Mouse (Mus musculus) limb, embryonic 14.5 days (tissue): ENCODE data around the gene Cdkl5. TPM values are rescaled to one million over a fixed set of nuclear protein-coding genes. Genes with fewer than 3 reads are reported as not detected.

Experiments used
- ATAC-seq: fragments of 200-750 bp; cut with Nextera tagmentation; 2 replicates; pipeline ENCODE4 v1.8.0; 2017; ENCODE audit warnings: low read depth, moderate number of reproducible peaks, moderate TSS enrichment; ENCODE audit not compliant: low FRiP score
- DNase-seq: peaks from one replicate; pipeline ENCODE4 v3.0.0-alpha.2; 2015; ENCODE audit warnings: low spot score
- H3K27ac ChIP-seq: fragments of 300-500 bp; sonication (generic); replicated peaks from 2 replicates; pipeline ENCODE4 v1.5.1; 2014; ENCODE audit warnings: low read depth, mild to moderate bottlenecking, low read length, moderate library complexity, mixed read lengths
- H3K27me3 ChIP-seq: fragments of 300-500 bp; sonication (generic); 2 replicates; pipeline ENCODE4 v1.6.1; 2014; ENCODE audit warnings: low read length, mixed read lengths; ENCODE audit not compliant: control insufficient read depth, insufficient read depth
- H3K36me3 ChIP-seq: fragments of 300-500 bp; sonication (generic); 2 replicates; pipeline ENCODE4 v1.6.1; 2014; ENCODE audit warnings: mild to moderate bottlenecking, low read length, moderate library complexity, mixed read lengths; ENCODE audit not compliant: control insufficient read depth, insufficient read depth
- H3K4me1 ChIP-seq: fragments of 300-500 bp; sonication (generic); 2 replicates; pipeline ENCODE4 v1.6.1; 2014; ENCODE audit warnings: antibody characterized with exemption, low read length, mixed read lengths; ENCODE audit not compliant: control insufficient read depth, insufficient read depth
- H3K4me2 ChIP-seq: fragments of 300-500 bp; sonication (generic); replicated peaks from 2 replicates; pipeline ENCODE4 v1.6.1; 2014; ENCODE audit warnings: low read depth, mild to moderate bottlenecking, low read length, moderate library complexity; ENCODE audit not compliant: severe bottlenecking
- H3K4me3 ChIP-seq: fragments of 300-500 bp; sonication (generic); replicated peaks from 2 replicates; pipeline ENCODE4 v1.5.1; 2014; ENCODE audit warnings: low read length
- H3K9ac ChIP-seq: fragments of 300-500 bp; sonication (generic); 2 replicates; pipeline ENCODE4 v1.6.1; 2014; ENCODE audit warnings: mild to moderate bottlenecking, low read depth, low read length, moderate library complexity; ENCODE audit not compliant: severe bottlenecking
- H3K9me3 ChIP-seq: fragments of 300-500 bp; sonication (generic); 2 replicates; pipeline ENCODE4 v1.6.1; 2016; ENCODE audit warnings: low read length; ENCODE audit not compliant: control insufficient read depth
- POLR2A ChIP-seq: fragments of 200-500 bp; IDR thresholded peaks from 2 replicates; pipeline ENCODE4 v1.8.0; 2012; ENCODE audit warnings: inconsistent platforms, mild to moderate bottlenecking, moderate library complexity, borderline replicate concordance; ENCODE audit not compliant: insufficient read depth, insufficient read length; ENCODE audit errors: extremely low read depth
- WGBS: fragments of 180-500 bp; shearing (Covaris S2); extraction: QIAGEN DNeasy Blood & Tissue Kit; methylation state at CpG from one replicate; pipeline ENCODE4 v1.1.7; 2014; 5-methylcytosine and 5-hydroxymethylcytosine counted together
- polyA plus RNA-seq, 2 experiments: library from polyadenylated mRNA; depleted of rRNA in 1 of 2; stranded (reverse) in 1 of 2; unstranded in 1 of 2; fragments of >200 nt; fragmentation: Nextera tagmentation in 1 of 2; extraction: Ambion mirVana in 1 of 2; gene quantifications; 2 replicates each; pipeline versions ENCODE4 v1.2.1 to v1.2.3; 2012 to 2014

Cdkl5 gene
- polyA plus RNA-seq, 2 experiments, result 2.5 to 2.8 TPM

DNA sequence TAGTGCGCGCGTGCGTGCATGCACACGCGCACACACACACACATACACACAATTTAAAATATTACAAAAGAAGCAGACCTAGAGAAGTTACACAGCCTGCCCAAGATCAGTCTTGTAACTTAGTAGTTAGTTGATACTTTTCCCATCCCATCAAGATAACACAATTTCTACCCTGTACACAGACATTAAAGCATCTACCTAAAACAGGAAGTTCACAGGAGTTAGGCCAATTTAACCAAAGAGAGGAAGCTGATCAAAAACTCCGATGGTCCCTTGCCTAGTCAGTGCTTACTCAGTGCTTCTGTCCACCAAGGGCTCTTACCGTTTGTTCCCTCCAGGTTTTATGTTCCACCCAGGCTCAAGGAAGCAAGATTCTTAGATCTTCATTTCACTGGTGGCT is 243.7 kb downstream of the Cdkl5 start:
- Histone ChIP-seq H3K4me1 (no peaks in the 10 kb centered on the region), H3K27ac (no peak overlapping the region), H3K36me3 (no peaks in the 10 kb centered on the region), H3K4me2 (no peak overlapping the region), H3K9ac (no peak overlapping the region), H3K27me3 (no peaks in the 10 kb centered on the region), H3K4me3 (no peak overlapping the region), H3K9me3 (no peaks in the 10 kb centered on the region)
- no peak for ATAC-seq
- TF ChIP-seq POLR2A, result no peak
- no peak for DNase-seq
- 95% methylated on average over 8 of the region's 8 CpGs for WGBS

DNA sequence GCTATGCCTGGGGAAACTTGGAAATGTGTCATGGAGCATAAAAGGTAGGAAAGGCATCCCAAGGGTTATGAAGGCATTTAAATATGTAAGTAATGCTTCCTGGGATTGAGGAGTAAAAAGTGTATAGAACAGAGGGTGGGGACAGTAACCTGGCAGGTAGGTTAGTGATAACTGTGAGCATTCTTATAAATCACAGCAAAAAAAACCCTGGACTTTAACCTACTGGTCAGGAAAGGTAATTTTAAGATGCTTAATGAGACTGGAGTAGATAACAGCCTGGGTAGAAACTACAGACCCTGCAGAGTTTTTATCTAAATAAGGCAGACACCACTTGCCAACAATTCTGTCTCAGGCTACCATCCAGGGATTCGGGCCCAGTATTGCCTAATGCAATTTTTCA is 245.9 kb downstream of the Cdkl5 start:
- Histone ChIP-seq H3K4me1 (no peaks in the 10 kb centered on the region), H3K9ac (no peak overlapping the region), H3K36me3 (no peaks in the 10 kb centered on the region), H3K4me2 (no peak overlapping the region), H3K27me3 (no peaks in the 10 kb centered on the region), H3K4me3 (no peak overlapping the region), H3K9me3 (no peaks in the 10 kb centered on the region), H3K27ac (no peak overlapping the region)
- no peak for ATAC-seq
- TF ChIP-seq POLR2A, result no peak
- no peak for DNase-seq
- 88% methylated on average over 1 of the region's 1 CpGs for WGBS

DNA sequence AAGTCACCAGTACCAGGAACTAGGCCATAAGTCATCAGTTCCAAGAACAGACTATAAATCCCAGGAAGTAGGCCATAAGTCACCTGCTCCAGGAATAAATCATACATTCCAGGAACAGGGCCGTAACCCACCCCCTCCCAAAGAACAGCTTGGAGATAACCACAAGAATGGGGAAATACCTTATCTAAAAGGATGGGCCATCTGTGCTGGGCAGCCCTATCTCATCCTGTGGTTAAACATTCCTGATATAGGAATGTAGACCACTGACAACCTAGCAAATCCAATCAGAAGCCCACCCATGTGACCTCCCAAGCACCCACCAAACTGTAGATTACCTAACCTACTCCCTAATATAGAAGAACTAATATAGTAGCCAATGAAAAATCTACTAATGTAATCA is 249.1 kb downstream of the Cdkl5 start:
- no peaks in the 10 kb centered on the region for H3K4me1 ChIP-seq
- no peak overlapping the region for H3K4me3 ChIP-seq
- ATAC-seq (no peak), DNase-seq (no peak)
- no peaks in the 10 kb centered on the region for H3K27me3 ChIP-seq
- no peaks in the 10 kb centered on the region for H3K36me3 ChIP-seq
- H3K9ac ChIP-seq, result no peak overlapping the region
- no peak overlapping the region for H3K4me2 ChIP-seq
- WGBS, result 95% methylated on average over 1 of the region's 1 CpGs
- no peak overlapping the region for H3K27ac ChIP-seq
- no peaks in the 10 kb centered on the region for H3K9me3 ChIP-seq
- TF ChIP-seq POLR2A, result no peak

DNA sequence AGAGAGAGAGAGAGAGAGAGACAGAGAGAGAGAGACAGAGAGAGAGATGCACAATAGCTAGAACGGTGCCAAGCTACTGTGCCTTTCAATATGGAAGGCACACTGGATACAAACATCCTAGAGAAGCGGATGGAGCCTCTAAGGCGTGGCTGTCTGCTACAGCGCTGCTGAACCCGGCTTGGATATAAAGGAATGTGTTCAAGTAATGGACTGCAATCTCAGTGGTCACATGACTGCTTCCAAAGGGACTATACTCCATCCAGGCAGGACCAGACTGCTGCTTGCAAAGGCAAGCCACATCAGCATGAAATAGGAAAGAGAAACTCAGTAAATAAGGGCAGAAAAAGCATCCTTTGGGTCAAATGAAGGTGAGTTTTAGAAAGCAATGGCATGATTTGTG is 258.9 kb downstream of the Cdkl5 start, which contains the start of gene Ppef1:
Gene Ppef1, minus strand, starts transcription at position 116 of the 400 bp plus-strand sequence.
- no peak for TF ChIP-seq POLR2A
- DNase-seq, result no peak
- Histone ChIP-seq H3K4me2 (no peak within 1 kb of the TSS), H3K4me1 (no peaks in the 10 kb centered on the region), H3K9me3 (no peaks in the 10 kb centered on the region), H3K4me3 (no peak within 1 kb of the TSS), H3K27me3 (no peaks in the 10 kb centered on the region), H3K27ac (no peak within 1 kb of the TSS), H3K36me3 (no peaks in the 10 kb centered on the region), H3K9ac (no peak within 1 kb of the TSS)
- no peak for ATAC-seq
- WGBS, result 58% methylated on average over 5 of the region's 5 CpGs

Other genes with a start within 250 kb of the Cdkl5 start
- gene Rs1, start 226.7 kb downstream of the Cdkl5 start, polyA plus RNA-seq (2012; rRNA removed), result 0.18 TPM in 1 of 2 replicates, not detected in the other
- 0.19 and 0.33 TPM in 2 replicates for gene Rs1, start 226.7 kb downstream of the Cdkl5 start, polyA plus RNA-seq (2014; fragmentation: Nextera tagmentation; extraction: Ambion mirVana)
- gene Gja6, start 87.7 kb downstream of the Cdkl5 start, polyA plus RNA-seq (2012; rRNA removed), result 0.21 and 0.37 TPM in 2 replicates
- 0.25 and 0.29 TPM in 2 replicates for gene Gja6, start 87.7 kb downstream of the Cdkl5 start, polyA plus RNA-seq (2014; fragmentation: Nextera tagmentation; extraction: Ambion mirVana)
- 8.8 and 9.8 TPM in 2 replicates for gene Scml2, start 122.5 kb upstream of the Cdkl5 start, polyA plus RNA-seq (2012; rRNA removed)
- gene Scml2, start 122.5 kb upstream of the Cdkl5 start, polyA plus RNA-seq (2014; fragmentation: Nextera tagmentation; extraction: Ambion mirVana), result 7.3 and 7.8 TPM in 2 replicates